ENCODE assay signal across 10 mouse cellular contexts in the genomic region with DNA sequence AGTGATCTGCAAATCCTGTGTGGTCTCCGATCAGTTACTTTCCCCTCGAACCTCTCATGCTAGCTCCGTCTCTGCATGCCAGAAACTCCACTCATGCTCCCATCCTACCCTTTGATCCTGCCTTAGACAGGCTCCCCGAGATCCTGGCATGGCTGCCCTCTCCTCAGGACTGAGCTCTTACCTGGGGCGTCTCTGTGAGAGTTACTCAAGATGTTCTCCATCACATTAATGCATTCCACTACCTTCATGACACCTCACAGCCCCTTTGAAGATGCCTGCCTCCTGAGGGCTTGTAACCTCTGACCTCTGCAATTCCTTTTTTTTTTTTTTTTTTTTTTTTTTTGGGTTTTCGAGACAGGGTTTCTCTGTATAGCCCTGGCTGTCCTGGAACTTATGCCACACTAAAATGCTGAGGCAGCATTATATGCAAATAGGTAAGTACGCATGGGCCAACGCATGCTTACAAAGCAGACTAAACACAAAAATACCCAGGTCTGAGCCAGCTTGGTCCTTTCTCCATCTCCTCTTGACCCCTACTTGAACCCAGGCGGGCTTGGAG. TPM values are rescaled to one million over a fixed set of nuclear protein-coding genes. Genes with fewer than 3 reads are reported as not detected.
A peak's percentile ranks its signal among the peaks of the same experiment; 100 is the strongest.
DNase-seq lines count a peak whose midpoint lies in the region; ATAC-seq lines count a peak whose summit lies in the region.
"Had no signal": no experiment of that assay in that cellular context is flagged by ENCODE, and none has a peak within 500 bp of the region (broad histone marks: within the 10 kb centered on the region; RNA-seq: fewer than 3 reads in every experiment).

No protein-coding gene starts in this region.

- 0 out of 2 replicates have a peak, but pooled peaks cover 6% of the 10 kb centered on the region for H3K36me3 ChIP-seq in heart, embryonic 10.5 days
- H3K36me3 ChIP-seq in lung, embryonic 16.5 days (ENCODE audit: control insufficient read depth, insufficient read depth, low read length) = peaks cover 9% of the 10 kb centered on the region
- H3K36me3 ChIP-seq in intestine, embryonic 16.5 days (ENCODE audit: control insufficient read depth, insufficient read depth, low read length) = peaks cover 2% of the 10 kb centered on the region; the same call in 1 of the 2 replicates
- peaks cover 8% of the 10 kb centered on the region for H3K36me3 ChIP-seq in stomach, embryonic 14.5 days (ENCODE audit: control insufficient read depth, insufficient read depth, low read length)

- peak overlapping the region; percentile 86 for H3K4me2 ChIP-seq in lung, embryonic 16.5 days (ENCODE audit: low read depth, low read length)
- H3K4me2 ChIP-seq in intestine, embryonic 16.5 days (ENCODE audit: low read depth, low read length) = peak overlapping the region; percentile 87; the same call in 1 of the 2 replicates
- peak overlapping the region; percentile 88 for H3K4me2 ChIP-seq in stomach, embryonic 14.5 days (replicated peaks; ENCODE audit: low read depth, low read length)

- no peak for DNase-seq in heart, embryonic 10.5 days (ENCODE audit: low spot score)
- DNase-seq in heart, postnatal 36 days = no peak
- DNase-seq in lung, postnatal 10 days = no peak
- no peak for DNase-seq in thymus, postnatal 25 days
- DNase-seq in cerebellum, postnatal 25 days = no peak

- H3K9ac ChIP-seq in lung, embryonic 16.5 days (ENCODE audit: low read length) = peak overlapping the region; percentile 90; the same call in 1 of the 2 replicates
- peak overlapping the region; percentile 82; the same call in 1 of the 2 replicates for H3K9ac ChIP-seq in intestine, embryonic 16.5 days (ENCODE audit: low read depth, low read length)
- H3K9ac ChIP-seq in stomach, embryonic 14.5 days (replicated peaks; ENCODE audit: low read depth, low read length) = no peak overlapping the region

- peak overlapping the region; percentile 78 for H3K4me3 ChIP-seq in heart, embryonic 10.5 days
- peak overlapping the region; percentile 82 for H3K4me3 ChIP-seq in lung, embryonic 16.5 days (ENCODE audit: low read length)
- H3K4me3 ChIP-seq in intestine, embryonic 16.5 days (ENCODE audit: low read length) = peak overlapping the region; percentile 67; the same call in 1 of the 2 replicates
- peak overlapping the region; percentile 65 for H3K4me3 ChIP-seq in stomach, embryonic 14.5 days (ENCODE audit: low read depth, low read length)

- peaks cover 25% of the 10 kb centered on the region for H3K27me3 ChIP-seq in heart, embryonic 10.5 days (ENCODE audit: insufficient read depth, poor library complexity, severe bottlenecking)
- no peaks in the 10 kb centered on the region for H3K27me3 ChIP-seq in lung, embryonic 16.5 days (ENCODE audit: control insufficient read depth, insufficient read depth, low read depth, low read length)
- no peaks in the 10 kb centered on the region for H3K27me3 ChIP-seq in intestine, embryonic 16.5 days (replicated peaks; ENCODE audit: control insufficient read depth, insufficient read depth, low read length)
- H3K27me3 ChIP-seq in stomach, embryonic 14.5 days (ENCODE audit: control insufficient read depth, insufficient read depth, low read length) = no peaks in the 10 kb centered on the region

- 36% methylated on average over 9 of the region's 9 CpGs for WGBS in heart, embryonic 10.5 days
- WGBS in lung, embryonic 16.5 days = 20% methylated on average over 9 of the region's 9 CpGs
- 44% methylated on average over 9 of the region's 9 CpGs for WGBS in intestine, embryonic 16.5 days
- WGBS in stomach, embryonic 14.5 days = 26% methylated on average over 9 of the region's 9 CpGs

- H3K4me1 ChIP-seq in heart, embryonic 10.5 days = peaks cover 59% of the 10 kb centered on the region
- peaks cover 50% of the 10 kb centered on the region for H3K4me1 ChIP-seq in lung, embryonic 16.5 days (replicated peaks; ENCODE audit: control insufficient read depth, insufficient read depth, low read length)
- peaks cover 28% of the 10 kb centered on the region for H3K4me1 ChIP-seq in intestine, embryonic 16.5 days (ENCODE audit: control insufficient read depth, insufficient read depth, low read length)
- peaks cover 39% of the 10 kb centered on the region for H3K4me1 ChIP-seq in stomach, embryonic 14.5 days (ENCODE audit: control insufficient read depth, insufficient read depth, low read length)

- no peak for ATAC-seq in lung, embryonic 16.5 days (ENCODE audit: low read depth)
- ATAC-seq in intestine, embryonic 16.5 days = no peak
- ATAC-seq in stomach, embryonic 14.5 days (ENCODE audit: insufficient number of reproducible peaks, insufficient read depth, low FRiP score, low read depth) = no peak
- ATAC-seq: CD4-positive, CD25-positive, alpha-beta regulatory T cell, adult 4 months had no signal

- H3K27ac ChIP-seq in heart, embryonic 10.5 days = peak overlapping the region; percentile 94
- H3K27ac ChIP-seq in lung, embryonic 16.5 days (ENCODE audit: low read length) = peak overlapping the region; percentile 98
- peak overlapping the region; percentile 85 for H3K27ac ChIP-seq in intestine, embryonic 16.5 days (ENCODE audit: low read length)
- peak overlapping the region; percentile 92 for H3K27ac ChIP-seq in stomach, embryonic 14.5 days (ENCODE audit: low read length)

- no peaks in the 10 kb centered on the region for H3K9me3 ChIP-seq in heart, embryonic 10.5 days
- no peaks in the 10 kb centered on the region for H3K9me3 ChIP-seq in lung, embryonic 16.5 days (ENCODE audit: control insufficient read depth, low read length)
- H3K9me3 ChIP-seq in intestine, embryonic 16.5 days (ENCODE audit: control insufficient read depth, low read length) = no peaks in the 10 kb centered on the region
- H3K9me3 ChIP-seq in stomach, embryonic 14.5 days (ENCODE audit: control insufficient read depth, low read depth, low read length) = no peaks in the 10 kb centered on the region

- intact Hi-C loops in heart, postnatal 36 days (cut with DNase I) = no loop called here

RNA-seq across cellular contexts. Expression of gene Eva1b, which starts 0.5 kb away (rescaled TPM):
- 26.3 and 39.5 TPM in 2 replicates for polyA plus RNA-seq in heart, embryonic 10.5 days (2016; fragmentation: Nextera tagmentation; extraction: Ambion mirVana)
- total RNA-seq in heart, postnatal 36 days (2021) = 10 to 100 TPM; 15.7 to 16.2 TPM
- polyA plus RNA-seq in lung, embryonic 16.5 days (2015; fragmentation: Nextera tagmentation; extraction: Ambion mirVana) = 98.0 and 108 TPM in 2 replicates
- 34.7 and 35.4 TPM in 2 replicates for polyA plus RNA-seq in intestine, embryonic 16.5 days (2015; fragmentation: Nextera tagmentation; extraction: Ambion mirVana)
- 70.2 and 76.5 TPM in 2 replicates for polyA plus RNA-seq in stomach, embryonic 14.5 days (2014; fragmentation: Nextera tagmentation; extraction: Ambion mirVana)

RNA-seq across cellular contexts. Expression of gene Sh3d21, which starts 16.2 kb away (rescaled TPM):
- polyA plus RNA-seq in heart, embryonic 10.5 days (2016; fragmentation: Nextera tagmentation; extraction: Ambion mirVana) = 2.0 and 3.1 TPM in 2 replicates
- total RNA-seq in heart, postnatal 36 days (2021) = 1 to 10 TPM; 2.4 to 3.6 TPM
- polyA plus RNA-seq in lung, embryonic 16.5 days (2015; fragmentation: Nextera tagmentation; extraction: Ambion mirVana) = 9.2 and 12.3 TPM in 2 replicates
- 13.2 and 13.9 TPM in 2 replicates for polyA plus RNA-seq in intestine, embryonic 16.5 days (2015; fragmentation: Nextera tagmentation; extraction: Ambion mirVana)
- polyA plus RNA-seq in stomach, embryonic 14.5 days (2014; fragmentation: Nextera tagmentation; extraction: Ambion mirVana) = 7.4 and 8.7 TPM in 2 replicates
- total RNA-seq: megakaryocyte, adult 5-6 weeks had no signal

RNA-seq across cellular contexts. Expression of gene Stk40, which starts 43.3 kb away (rescaled TPM):
- polyA plus RNA-seq in heart, embryonic 10.5 days (2016; fragmentation: Nextera tagmentation; extraction: Ambion mirVana) = 37.7 and 39.0 TPM in 2 replicates
- total RNA-seq in heart, postnatal 36 days (2021) = 10 to 100 TPM; 33.6 to 41.5 TPM
- 37.7 and 40.3 TPM in 2 replicates for polyA plus RNA-seq in lung, embryonic 16.5 days (2015; fragmentation: Nextera tagmentation; extraction: Ambion mirVana)
- 26.1 and 28.5 TPM in 2 replicates for polyA plus RNA-seq in intestine, embryonic 16.5 days (2015; fragmentation: Nextera tagmentation; extraction: Ambion mirVana)
- polyA plus RNA-seq in stomach, embryonic 14.5 days (2014; fragmentation: Nextera tagmentation; extraction: Ambion mirVana) = 20.0 and 23.6 TPM in 2 replicates

RNA-seq across cellular contexts. Expression of gene Lsm10, which starts 50.6 kb away (rescaled TPM):
- 47.5 and 47.7 TPM in 2 replicates for polyA plus RNA-seq in heart, embryonic 10.5 days (2016; fragmentation: Nextera tagmentation; extraction: Ambion mirVana)
- total RNA-seq in heart, postnatal 36 days (2021) = 10 to 100 TPM; 14.5 to 16.4 TPM
- 57.2 and 57.7 TPM in 2 replicates for polyA plus RNA-seq in lung, embryonic 16.5 days (2015; fragmentation: Nextera tagmentation; extraction: Ambion mirVana)
- polyA plus RNA-seq in intestine, embryonic 16.5 days (2015; fragmentation: Nextera tagmentation; extraction: Ambion mirVana) = 54.8 and 57.5 TPM in 2 replicates
- 57.5 and 58.4 TPM in 2 replicates for polyA plus RNA-seq in stomach, embryonic 14.5 days (2014; fragmentation: Nextera tagmentation; extraction: Ambion mirVana)

RNA-seq across cellular contexts. Expression of gene Thrap3, which starts 55.5 kb away (rescaled TPM):
- 194 and 200 TPM in 2 replicates for polyA plus RNA-seq in heart, embryonic 10.5 days (2016; fragmentation: Nextera tagmentation; extraction: Ambion mirVana)
- 100 to 1,000 TPM; 119 to 123 TPM for total RNA-seq in heart, postnatal 36 days (2021)
- 197 and 213 TPM in 2 replicates for polyA plus RNA-seq in lung, embryonic 16.5 days (2015; fragmentation: Nextera tagmentation; extraction: Ambion mirVana)
- polyA plus RNA-seq in intestine, embryonic 16.5 days (2015; fragmentation: Nextera tagmentation; extraction: Ambion mirVana) = 132 and 141 TPM in 2 replicates
- 258 and 268 TPM in 2 replicates for polyA plus RNA-seq in stomach, embryonic 14.5 days (2014; fragmentation: Nextera tagmentation; extraction: Ambion mirVana)
